8 mouse cellular contexts compared by ENCODE assay signal in the genomic region with DNA sequence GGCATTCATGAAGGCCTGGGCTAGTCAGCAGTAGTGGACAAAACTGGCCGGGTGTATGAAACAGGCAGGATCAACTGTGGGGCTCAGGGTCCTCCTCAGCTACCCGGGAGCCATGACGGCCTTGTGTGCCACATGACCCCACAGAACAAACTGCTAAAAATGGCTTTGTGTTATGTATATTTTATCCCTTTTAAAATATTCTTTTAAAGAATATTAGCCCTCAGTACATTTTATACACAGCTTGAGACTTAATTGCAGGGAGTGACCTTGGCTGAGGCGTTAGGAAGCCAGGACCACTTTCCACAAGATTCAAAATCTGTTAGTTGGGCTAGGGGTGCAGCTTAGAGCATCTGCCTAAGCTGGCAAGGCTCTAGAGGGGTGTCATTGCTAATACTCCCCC. TPM values are rescaled to one million over a fixed set of nuclear protein-coding genes. Genes with fewer than 3 reads are reported as not detected.
A peak's percentile ranks its signal among the peaks of the same experiment; 100 is the strongest.
DNase-seq lines count a peak whose midpoint lies in the region; ATAC-seq and TF ChIP-seq lines count a peak whose summit lies in the region.

No protein-coding gene starts in this region.

- H3K9me3 ChIP-seq in heart, embryonic 14.5 days (ENCODE audit: control insufficient read depth, low read length): no peaks in the 10 kb centered on the region
- no peaks in the 10 kb centered on the region for H3K9me3 ChIP-seq in forebrain, postnatal 0 days (ENCODE audit: low read length)

- no peak overlapping the region; a peak in 1 of 4 replicates for H3K27ac ChIP-seq in heart, embryonic 14.5 days (replicated peaks in 1 of 2; ENCODE audit: control insufficient read depth in 1 of 2, insufficient read depth in 1 of 2, low read depth in 2 of 2, low read length in 2 of 2)
- H3K27ac ChIP-seq in forebrain, postnatal 0 days (ENCODE audit: low read depth, low read length): peak overlapping the region; percentile 92
- H3K27ac ChIP-seq in kidney, adult 2 months (ENCODE audit: insufficient read depth, low read depth, low read length): no peak overlapping the region

- H3K4me3 ChIP-seq in heart, embryonic 14.5 days (ENCODE audit: control insufficient read depth in 1 of 2, insufficient read depth in 1 of 2, low read depth in 1 of 2, low read length in 2 of 2): peak overlapping the region in 1 of 2 experiments; percentile 44; a peak in 1 of 4 replicates
- 0 out of 2 replicates have a peak overlapping the region, but pooled peaks have one; percentile 38 for H3K4me3 ChIP-seq in forebrain, postnatal 0 days (ENCODE audit: low read depth, low read length)
- H3K4me3 ChIP-seq in kidney, adult 2 months (ENCODE audit: insufficient read depth, low read depth, low read length): no peak overlapping the region

- peak overlapping the region; percentile 79 for H3K9ac ChIP-seq in heart, embryonic 14.5 days (ENCODE audit: low read length)
- H3K9ac ChIP-seq in forebrain, postnatal 0 days: peak overlapping the region; percentile 71

- H3K36me3 ChIP-seq in heart, embryonic 14.5 days (ENCODE audit: control insufficient read depth, insufficient read depth, low read length): no peaks in the 10 kb centered on the region
- no peaks in the 10 kb centered on the region for H3K36me3 ChIP-seq in forebrain, postnatal 0 days (ENCODE audit: insufficient read depth)
- no peaks in the 10 kb centered on the region for H3K36me3 ChIP-seq in kidney, adult 2 months (ENCODE audit: control insufficient read depth, insufficient read depth, low read length)

- peak overlapping the region; percentile 76 for H3K4me2 ChIP-seq in heart, embryonic 14.5 days (ENCODE audit: low read length)
- peak overlapping the region; percentile 55 for H3K4me2 ChIP-seq in forebrain, postnatal 0 days (ENCODE audit: low read depth)

- no peak for TF ChIP-seq CTCF in forebrain, postnatal 0 days (IDR thresholded peaks at IDR 0.05; ENCODE audit: low read depth)
- TF ChIP-seq CTCF in kidney, adult 2 months (conservative IDR thresholded peaks at IDR 0.05; ENCODE audit: insufficient read depth, insufficient read length, low read depth, low read length): no peak

- no peak for DNase-seq in heart, adult 18-20 months
- peak; percentile 63 for DNase-seq in MN1 (ENCODE audit: low spot score)
- no peak for DNase-seq in forebrain, postnatal 0 days
- DNase-seq in ovary, postnatal 36 days (ENCODE audit: low spot score): no peak
- DNase-seq in cerebellum, adult 8-10 months: no peak
- no peak for DNase-seq in kidney, adult 2 months

- ATAC-seq in heart, embryonic 14.5 days (ENCODE audit: insufficient number of reproducible peaks, insufficient read depth, low FRiP score, low read depth): no peak
- ATAC-seq in forebrain, postnatal 0 days: peak; percentile 49
- 0 out of 2 replicates have a peak, but pooled peaks have one; percentile 9 for ATAC-seq in megakaryocyte-erythroid progenitor cell, adult 5-6 weeks (replicated peaks; ENCODE audit: low FRiP score, low TSS enrichment, poor library complexity, severe bottlenecking)

- TF ChIP-seq POLR2A in kidney, adult 2 months (IDR thresholded peaks at IDR 0.05; ENCODE audit: low read depth, low read length): no peak

- H3K4me1 ChIP-seq in heart, embryonic 14.5 days (ENCODE audit: control insufficient read depth in 2 of 2, insufficient read depth in 2 of 2, low read length in 2 of 2): peaks cover 2 to 4% of the 10 kb centered on the region in 2 experiments
- H3K4me1 ChIP-seq in forebrain, postnatal 0 days (ENCODE audit: insufficient read depth): 0 out of 2 replicates have a peak, but pooled peaks cover 3% of the 10 kb centered on the region
- no peaks in the 10 kb centered on the region for H3K4me1 ChIP-seq in kidney, adult 2 months (ENCODE audit: control insufficient read depth, insufficient read depth, low read length)

- H3K27me3 ChIP-seq in heart, embryonic 14.5 days (ENCODE audit: control insufficient read depth, insufficient read depth, low read length): no peaks in the 10 kb centered on the region
- H3K27me3 ChIP-seq in forebrain, postnatal 0 days (ENCODE audit: insufficient read depth, low read length): no peaks in the 10 kb centered on the region; the same call in 1 of the 2 replicates
- no peaks in the 10 kb centered on the region for H3K27me3 ChIP-seq in kidney, adult 2 months (replicated peaks; ENCODE audit: control insufficient read depth, insufficient read depth, low read length)

- WGBS in heart, embryonic 14.5 days: 64% methylated on average over 4 of the region's 4 CpGs
- WGBS in forebrain, postnatal 0 days: 40% methylated on average over 4 of the region's 4 CpGs
- 58% methylated on average over 4 of the region's 4 CpGs for WGBS in kidney, adult 2 months

RNA-seq across cellular contexts. Expression of gene Hnrnph1, which starts 5.8 kb away (rescaled TPM):
- 226 and 241 TPM in 2 replicates for polyA plus RNA-seq in heart, embryonic 14.5 days (2014; fragmentation: Nextera tagmentation; extraction: Ambion mirVana)
- 10 to 100 TPM; 97.0 to 99.6 TPM for total RNA-seq in heart, adult 18-20 months (2021)
- 325 and 407 TPM in 2 replicates for total RNA-seq in forebrain, postnatal 0 days (2014; rRNA removed)
- 297 and 302 TPM in 2 replicates for polyA plus RNA-seq in forebrain, postnatal 0 days (2015; fragmentation: Nextera tagmentation; extraction: Ambion mirVana)
- 618 and 682 TPM in 2 replicates for total RNA-seq in megakaryocyte-erythroid progenitor cell, adult 5-6 weeks (2014; fragmentation: Nextera tagmentation)
- total RNA-seq in megakaryocyte-erythroid progenitor cell, adult 5-6 weeks (2017): 798 and 1,044 TPM in 2 replicates
- 40.2 and 65.0 TPM in 2 replicates for polyA plus RNA-seq in kidney, adult 2 months (2012; rRNA removed)

RNA-seq across cellular contexts. Expression of gene Cby3, which starts 16.7 kb away (rescaled TPM):
- polyA plus RNA-seq in heart, embryonic 14.5 days (2014; fragmentation: Nextera tagmentation; extraction: Ambion mirVana): 0.31 TPM in 1 of 2 replicates, not detected in the other
- not detected for total RNA-seq in heart, adult 18-20 months (2021)
- total RNA-seq in forebrain, postnatal 0 days (2014; rRNA removed): 0.38 TPM in 1 of 2 replicates, not detected in the other
- polyA plus RNA-seq in forebrain, postnatal 0 days (2015; fragmentation: Nextera tagmentation; extraction: Ambion mirVana): 0.64 and 1.2 TPM in 2 replicates
- 1.0 TPM in 1 of 2 replicates, not detected in the other for total RNA-seq in megakaryocyte-erythroid progenitor cell, adult 5-6 weeks (2014; fragmentation: Nextera tagmentation)
- total RNA-seq in megakaryocyte-erythroid progenitor cell, adult 5-6 weeks (2017): not detected in 2 replicates
- 1.3 TPM in 2 replicates for polyA plus RNA-seq in kidney, adult 2 months (2012; rRNA removed)

RNA-seq across cellular contexts. Expression of gene Canx, which starts 45.5 kb away (rescaled TPM):
- 197 and 211 TPM in 2 replicates for polyA plus RNA-seq in heart, embryonic 14.5 days (2014; fragmentation: Nextera tagmentation; extraction: Ambion mirVana)
- total RNA-seq in heart, adult 18-20 months (2021): 100 to 1,000 TPM; 311 to 325 TPM
- 237 and 298 TPM in 2 replicates for total RNA-seq in forebrain, postnatal 0 days (2014; rRNA removed)
- polyA plus RNA-seq in forebrain, postnatal 0 days (2015; fragmentation: Nextera tagmentation; extraction: Ambion mirVana): 182 and 233 TPM in 2 replicates
- total RNA-seq in megakaryocyte-erythroid progenitor cell, adult 5-6 weeks (2014; fragmentation: Nextera tagmentation): 331 and 366 TPM in 2 replicates
- 1,306 and 1,380 TPM in 2 replicates for total RNA-seq in megakaryocyte-erythroid progenitor cell, adult 5-6 weeks (2017)
- 84.1 and 118 TPM in 2 replicates for polyA plus RNA-seq in kidney, adult 2 months (2012; rRNA removed)

RNA-seq across cellular contexts. Expression of gene Rufy1, which starts 60.0 kb away (rescaled TPM):
- polyA plus RNA-seq in heart, embryonic 14.5 days (2014; fragmentation: Nextera tagmentation; extraction: Ambion mirVana): 27.1 and 28.6 TPM in 2 replicates
- total RNA-seq in heart, adult 18-20 months (2021): 10 to 100 TPM; 28.3 to 35.5 TPM
- total RNA-seq in forebrain, postnatal 0 days (2014; rRNA removed): 20.5 and 22.6 TPM in 2 replicates
- 18.3 and 25.0 TPM in 2 replicates for polyA plus RNA-seq in forebrain, postnatal 0 days (2015; fragmentation: Nextera tagmentation; extraction: Ambion mirVana)
- total RNA-seq in megakaryocyte-erythroid progenitor cell, adult 5-6 weeks (2014; fragmentation: Nextera tagmentation): 6.4 and 19.1 TPM in 2 replicates
- total RNA-seq in megakaryocyte-erythroid progenitor cell, adult 5-6 weeks (2017): 21.3 and 22.3 TPM in 2 replicates
- 27.7 and 30.4 TPM in 2 replicates for polyA plus RNA-seq in kidney, adult 2 months (2012; rRNA removed)
